Mouse (Mus musculus): Measurements from ENCODE around the gene Acbd6.

DNA sequence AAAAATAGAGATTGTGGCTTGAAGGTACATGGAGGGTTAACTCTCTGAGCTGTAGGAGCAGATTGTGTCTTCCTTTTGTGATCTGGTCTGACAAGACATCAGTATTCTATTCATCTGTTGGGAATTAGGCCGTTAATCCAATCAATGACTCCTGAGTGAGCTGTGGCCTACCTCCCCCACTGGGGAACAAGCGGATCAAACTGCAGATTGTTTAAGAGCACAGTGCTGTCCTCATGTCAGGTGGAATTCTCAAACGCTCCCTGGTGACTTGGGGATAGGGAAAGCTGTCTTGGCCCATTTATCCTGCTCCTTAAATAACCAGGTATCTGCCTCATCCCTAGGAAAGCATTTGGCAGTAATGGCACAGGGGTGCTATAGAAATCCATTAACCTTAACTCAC lies 97.0 kb downstream of the Acbd6 start:
- TF ChIP-seq CHD2 (IDR thresholded peaks at IDR 0.05; ENCODE audit: low read depth, low read length) (no peak), HCFC1 (IDR thresholded peaks at IDR 0.05; ENCODE audit: borderline replicate concordance, insufficient read depth, low read length) (no peak), ZNF384 (IDR thresholded peaks at IDR 0.05; ENCODE audit: low read depth, low read length) (no peak), MAFK (IDR thresholded peaks at IDR 0.05; ENCODE audit: insufficient read depth, low read depth, low read length) (no peak)
